Mouse (Mus musculus) lung, adult 2 months (tissue): ENCODE data around the gene Gm28047.

ENCODE experiments used
- CTCF ChIP-seq: fragments of 200-500 bp; IDR thresholded peaks from 2 replicates; pipeline ENCODE4 v1.5.1; 2011; ENCODE audit warnings: mild to moderate bottlenecking, low read length, control low read depth; ENCODE audit not compliant: insufficient read depth
- POLR2A ChIP-seq: fragments of 200-500 bp; IDR thresholded peaks from 2 replicates; pipeline ENCODE4 v1.6.1; 2011; ENCODE audit warnings: low read depth, mild to moderate bottlenecking, control low read depth, low read length, borderline replicate concordance; ENCODE audit errors: extremely low read depth

DNA sequence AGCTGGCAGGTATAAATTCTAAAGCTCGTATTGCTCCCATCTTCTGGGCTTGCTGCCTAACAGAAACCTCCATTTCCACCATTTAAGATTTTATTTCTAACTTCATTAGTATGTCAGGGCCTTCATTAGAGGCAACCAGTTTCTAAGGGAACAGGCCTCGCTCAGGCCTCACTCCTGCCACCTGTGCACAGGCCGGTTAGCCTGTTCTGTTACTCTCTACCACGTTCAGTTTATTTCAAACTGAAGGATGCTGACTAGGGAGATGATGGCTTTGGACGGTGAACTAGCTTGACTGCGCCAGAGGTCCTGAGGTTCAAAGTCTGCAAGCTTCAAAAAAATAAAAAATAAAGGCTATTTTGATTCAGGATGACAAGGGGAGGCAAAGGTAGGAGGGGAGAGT is 45.4 kb upstream of the Gm28047 start:
- no peak for TF ChIP-seq CTCF
- TF ChIP-seq POLR2A: no peak
